Mouse (Mus musculus): ENCODE measurements at regions not wholly inside any gene's neighbourhood (a gene's known extent, or its start where the extent isn't known, plus 50 kb on each side); places are given as distances from the start of the nearest gene placed in this dataset.
"Not testable (repeated sequence)": the region's sequence is repeated elsewhere in the genome, so short reads cannot be mapped to it uniquely, and the experiment has no call there.

- DNase-seq, result no peak
Observed at GRCm38 (mm10) chr2:171985813-171986572, 57.3 kb downstream of the Cbln4 start.

DNA sequence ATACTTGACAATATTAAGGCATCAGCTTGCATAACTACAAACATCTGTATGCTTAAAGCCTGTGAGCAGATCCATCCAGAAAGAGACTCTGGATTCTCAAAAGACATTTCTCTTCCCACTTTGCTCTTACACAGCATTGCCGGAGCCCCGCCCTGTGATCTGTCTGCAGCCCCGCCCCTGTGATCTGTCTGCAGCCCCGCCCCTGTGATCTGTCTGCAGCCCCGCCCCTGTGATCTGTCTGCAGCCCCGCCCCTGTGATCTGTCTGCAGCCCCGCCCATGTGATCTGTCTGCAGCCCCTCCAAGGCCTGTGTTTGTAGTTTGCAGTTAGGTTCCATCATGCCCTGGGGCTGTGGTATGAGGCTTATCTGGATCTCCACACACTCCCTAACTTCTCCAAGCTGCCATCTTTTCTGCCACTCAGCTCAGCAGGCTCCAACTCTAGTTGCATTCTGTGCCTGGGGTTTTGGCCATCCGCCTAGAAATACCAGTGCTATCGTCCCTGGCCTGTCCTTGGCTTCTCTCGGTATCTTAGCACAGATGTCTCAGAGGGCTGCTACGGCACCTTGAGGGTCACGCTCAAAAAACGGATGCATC lies 73.9 kb downstream of the Cbln4 start:
- DNase-seq, result no peak

DNA sequence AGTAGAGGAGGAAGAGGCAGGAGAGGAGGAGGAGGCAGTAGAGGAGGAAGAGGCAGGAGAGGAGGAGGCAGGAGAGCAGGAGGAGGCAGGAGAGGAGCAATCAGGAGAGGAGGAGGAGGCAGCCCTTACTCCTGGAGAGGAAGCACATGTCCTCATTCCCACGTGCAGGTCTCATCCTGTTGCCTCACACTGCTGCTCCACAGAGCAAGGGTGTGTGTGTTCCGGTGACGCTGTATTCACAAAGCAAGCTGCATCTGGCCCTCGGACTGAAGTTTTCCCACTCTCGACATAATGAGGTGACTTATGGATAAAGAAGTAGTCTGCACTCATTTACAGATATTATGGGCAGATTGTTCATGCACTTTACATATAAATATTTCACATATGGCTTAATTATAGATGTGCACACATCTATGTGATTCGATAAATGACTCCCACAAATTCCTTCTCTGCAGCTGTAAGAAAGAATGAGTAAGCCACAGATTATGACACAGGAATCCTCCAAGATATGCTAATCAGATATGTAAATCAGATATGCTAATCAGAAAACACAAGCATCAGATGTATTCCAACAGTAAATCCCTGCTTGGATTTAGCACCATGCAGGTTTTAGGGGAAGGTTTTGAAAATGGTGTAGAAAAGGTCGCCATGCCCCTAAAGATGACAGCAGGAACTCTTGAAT lies 96.6 kb downstream of the Cbln4 start:
- no peak for DNase-seq

- no peak for DNase-seq
Observed at GRCm38 (mm10) chr2:171942671-171943070, 100.6 kb downstream of the Cbln4 start.

DNA sequence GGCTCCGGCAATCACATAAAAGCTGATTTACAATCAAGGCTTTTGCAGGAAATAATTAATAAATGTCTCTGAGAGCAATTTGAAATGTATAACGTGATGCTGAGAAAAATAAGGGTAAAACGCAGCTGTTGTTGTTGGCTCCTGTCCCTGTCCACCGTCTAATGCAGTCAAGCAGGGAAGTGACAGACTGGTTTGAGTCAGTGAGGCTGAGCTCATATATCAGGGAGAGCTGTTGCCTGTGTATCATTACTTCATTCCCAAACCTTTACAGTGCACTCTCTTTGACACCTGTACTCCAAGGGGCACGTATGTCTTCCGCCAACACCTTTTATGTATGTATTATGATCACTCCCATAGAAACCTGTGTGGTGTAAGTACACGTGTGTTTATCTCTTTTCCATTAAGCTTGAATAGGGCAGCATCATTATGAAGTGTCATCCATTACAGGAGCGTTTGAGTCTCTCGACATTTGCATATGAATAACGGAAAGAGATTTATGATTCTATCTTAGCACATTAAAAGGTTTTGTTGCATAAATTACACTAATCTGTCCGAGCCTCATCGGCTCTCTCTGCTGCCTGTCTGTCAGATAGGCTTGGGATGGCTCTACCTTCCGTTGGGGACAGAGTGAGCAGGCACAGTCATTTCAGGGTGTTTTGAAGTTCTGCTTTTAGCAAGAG lies 107.5 kb downstream of the Cbln4 start:
- DNase-seq, result peak; percentile 39 to 46

GRCm38 (mm10) chr2:171920960-171921359 lies 122.3 kb downstream of the Cbln4 start:
- no peak for DNase-seq

DNA sequence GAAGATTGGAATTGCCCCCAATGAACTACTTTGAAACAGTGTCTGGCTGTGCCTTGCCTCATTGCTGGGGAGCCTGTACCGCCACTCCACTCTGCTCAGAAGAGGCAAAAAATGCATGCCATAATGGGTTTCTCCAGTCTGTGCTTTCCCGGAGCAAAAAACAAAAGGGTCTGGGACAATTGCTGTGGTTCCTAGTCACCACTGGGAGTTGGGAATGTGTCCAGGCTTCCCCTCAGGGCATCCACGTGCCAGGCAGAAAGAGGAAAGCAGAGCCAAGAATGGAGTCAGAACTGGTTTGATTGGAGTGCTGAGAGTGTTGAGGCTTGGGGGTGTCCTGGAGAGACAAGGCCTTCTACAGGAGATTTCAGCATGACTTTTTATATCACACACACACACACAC lies 156.0 kb downstream of the Cbln4 start:
- DNase-seq, result no peak

GRCm38 (mm10) chr2:171879238-171879960 lies 163.9 kb downstream of the Cbln4 start:
- DNase-seq, result not testable (repeated sequence)

DNA sequence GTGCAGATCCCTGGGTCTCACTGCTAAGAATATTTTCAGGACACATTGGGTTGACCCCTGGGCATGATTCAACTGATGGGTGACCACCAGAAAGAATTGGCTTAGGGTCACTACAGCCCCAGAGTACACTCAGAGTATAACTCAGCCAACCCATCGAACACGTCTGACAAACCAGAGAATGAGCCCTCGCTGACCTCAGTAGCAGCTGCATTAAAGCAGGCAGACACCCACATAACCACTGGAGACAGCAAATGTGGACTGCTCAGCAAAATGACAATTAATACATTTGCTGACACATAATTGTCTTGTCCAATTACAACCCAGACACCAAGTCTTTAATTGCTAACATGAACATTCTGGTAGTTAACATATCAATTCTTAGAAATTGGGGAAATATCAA lies 175.7 kb downstream of the Cbln4 start:
- no peak for DNase-seq

DNA sequence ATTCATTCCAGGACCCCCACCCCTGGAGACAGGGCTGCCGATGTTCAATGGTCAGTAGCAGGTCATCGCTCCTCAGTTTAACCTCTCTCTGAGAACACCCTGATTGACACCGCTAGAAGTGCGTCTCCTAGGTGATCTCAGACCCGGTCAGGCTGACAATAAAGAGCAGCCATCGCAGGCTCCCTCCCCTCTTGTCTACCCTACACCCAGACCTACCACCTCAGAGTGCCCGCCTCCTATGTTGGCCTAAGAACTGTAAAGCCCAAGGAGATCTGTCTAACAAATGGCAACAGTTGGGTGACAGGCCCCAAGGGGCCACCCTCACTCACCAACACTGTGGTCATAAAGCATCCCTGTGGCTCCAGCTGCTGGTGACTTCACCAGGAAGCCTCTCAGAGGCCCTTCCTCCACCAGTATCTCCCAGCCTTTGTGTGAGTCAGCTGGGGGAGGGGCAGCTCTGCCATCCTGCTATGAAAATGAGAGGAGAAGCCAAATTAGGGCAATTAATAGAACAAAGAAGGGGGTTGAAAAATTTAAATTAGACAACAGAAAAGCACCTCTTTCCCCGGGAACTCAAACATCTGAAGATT lies 178.8 kb downstream of the Cbln4 start:
- no peak for DNase-seq

GRCm38 (mm10) chr2:171862626-171863025 lies 180.6 kb downstream of the Cbln4 start:
- DNase-seq, result no peak

DNA sequence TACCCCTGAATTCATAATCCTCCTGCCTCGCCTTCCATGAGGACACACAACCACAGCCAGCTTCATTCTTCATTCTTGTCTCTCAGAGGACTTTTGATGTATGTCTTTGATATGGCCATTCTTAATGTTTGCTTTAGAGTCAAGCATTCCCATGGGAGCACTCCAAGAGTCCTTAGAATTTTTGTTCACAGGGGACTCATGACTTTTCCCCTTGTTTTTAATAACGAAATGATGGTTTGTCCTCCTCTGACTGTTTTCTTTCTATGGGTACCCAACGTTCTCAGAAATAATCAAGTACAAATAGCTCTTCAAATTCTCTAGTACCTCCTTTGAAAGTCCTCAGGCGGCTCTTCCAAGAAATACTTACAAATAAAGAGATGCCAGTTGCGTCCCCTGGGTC lies 184.4 kb downstream of the Cbln4 start:
- DNase-seq, result no peak

- DNase-seq, result peak in 1 of 2 experiments; percentile 5
Observed at GRCm38 (mm10) chr2:171856491-171856890, 186.8 kb downstream of the Cbln4 start.

- DNase-seq, result no peak
Observed at GRCm38 (mm10) chr2:171846826-171847492, 196.3 kb downstream of the Cbln4 start.

GRCm38 (mm10) chr2:171840058-171840713 lies 203.1 kb downstream of the Cbln4 start:
- no peak for DNase-seq

GRCm38 (mm10) chr2:171822156-171822555 lies 221.1 kb downstream of the Cbln4 start:
- DNase-seq, result no peak

GRCm38 (mm10) chr2:171818504-171818903 lies 224.8 kb downstream of the Cbln4 start:
- no peak for DNase-seq

DNA sequence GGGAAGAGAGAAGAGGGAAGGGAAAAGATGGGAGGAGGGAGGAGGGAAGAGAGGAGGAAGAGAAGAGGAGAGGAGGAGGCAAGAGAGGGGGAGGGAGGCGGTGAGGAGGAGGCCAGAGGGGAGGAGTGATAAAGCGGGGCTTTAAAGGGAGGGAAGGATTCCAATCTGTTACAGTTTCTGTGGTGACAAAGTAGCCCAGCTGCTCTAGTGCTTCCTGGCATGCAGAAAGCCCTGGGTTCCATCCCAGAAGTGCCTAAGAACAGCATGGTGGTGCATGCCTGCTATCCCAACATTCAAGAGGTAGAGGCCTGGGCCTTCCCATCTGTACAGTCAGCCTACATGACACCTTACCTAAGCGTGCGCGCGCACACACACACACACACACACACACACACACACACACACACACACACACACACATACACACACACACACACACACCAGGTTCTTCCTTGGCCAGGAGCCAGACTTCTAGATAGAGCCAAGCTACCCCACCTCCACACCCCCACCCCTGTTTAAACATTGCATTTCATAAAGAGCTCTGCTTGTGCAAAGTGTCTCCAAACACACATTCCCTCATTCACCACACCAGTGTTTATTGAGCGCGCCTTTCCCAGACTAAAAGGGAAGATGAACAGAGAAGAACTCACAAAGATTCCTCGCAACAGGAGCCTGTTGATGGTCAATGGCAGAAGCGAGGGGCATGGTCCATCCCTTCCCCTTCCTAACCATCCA lies 226.4 kb downstream of the Cbln4 start:
- DNase-seq, result no peak

GRCm38 (mm10) chr2:171812701-171813100 lies 230.6 kb downstream of the Cbln4 start:
- no peak for DNase-seq

DNA sequence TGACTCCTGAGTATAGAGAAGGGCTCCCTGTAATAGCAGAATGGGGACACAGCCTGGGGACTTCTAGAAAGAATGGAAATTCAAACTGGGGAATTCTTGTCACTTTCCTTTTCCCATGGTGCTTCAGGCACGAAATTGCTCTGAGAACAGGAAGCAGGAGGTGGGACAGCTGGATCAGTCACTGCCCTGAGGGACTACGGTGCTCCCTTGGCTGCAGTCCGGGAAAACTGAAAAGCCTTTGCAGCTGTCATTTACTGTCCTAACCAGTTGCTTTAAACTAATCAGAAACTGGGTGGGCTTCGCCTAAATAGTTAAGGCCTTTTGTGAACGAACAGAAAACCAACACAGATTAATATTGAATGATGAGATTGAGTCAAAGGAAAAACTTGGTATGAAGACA lies 237.9 kb downstream of the Cbln4 start:
- DNase-seq, result peak; percentile 11 to 22

Measured in kidney, postnatal 4 days (tissue).